Mouse (Mus musculus) MN1 (cell line): ENCODE results near the gene Rfx1.

Source experiments
- DNase-seq: peaks from one replicate; pipeline ENCODE4 v3.0.0-alpha.2; 2016; ENCODE audit warnings: low spot score

The Rfx1 gene

GRCm38 (mm10) chr8:84090585-84090984 lies 24.0 kb downstream of the Rfx1 start:
- peak; percentile 45 for DNase-seq

DNA sequence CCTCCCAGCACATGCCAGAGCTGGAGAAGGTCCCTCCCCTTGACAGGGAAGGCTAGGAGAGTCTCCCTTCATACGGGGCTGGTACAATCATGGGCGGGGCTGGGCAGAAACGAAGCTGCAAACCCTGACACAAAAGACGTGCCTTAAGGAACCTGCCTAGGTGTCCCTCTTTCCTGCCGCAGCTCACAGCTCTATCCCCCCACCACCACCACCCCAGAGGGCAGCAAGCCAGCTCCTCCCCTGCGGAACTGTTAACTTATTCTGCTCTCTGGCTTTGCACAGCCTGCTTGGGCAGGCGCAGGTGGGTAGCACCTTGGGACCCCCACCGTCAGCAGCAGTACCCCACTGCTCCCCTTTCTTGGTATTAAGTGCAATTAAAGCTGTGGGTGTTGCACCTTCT lies 29.4 kb downstream of the Rfx1 start:
- no peak for DNase-seq

DNA sequence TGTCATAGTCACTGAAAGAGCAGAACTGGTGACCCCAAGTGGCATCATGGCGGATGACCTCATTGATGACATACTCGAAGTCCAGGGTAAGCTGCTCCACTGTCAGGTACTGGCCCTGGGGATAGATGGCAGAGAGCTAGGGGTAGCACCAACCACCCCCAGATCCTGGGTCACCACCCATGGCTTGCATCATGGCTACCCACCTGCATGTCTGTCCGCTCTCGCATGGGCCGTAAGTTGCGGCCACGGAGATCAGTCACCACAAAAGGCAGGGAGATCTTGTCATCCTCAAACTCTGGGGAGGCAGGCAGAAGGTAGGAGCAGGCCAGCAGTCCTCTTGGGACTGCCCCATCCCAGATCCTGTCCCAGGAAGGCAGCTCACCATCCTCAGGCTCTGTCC lies 31.7 kb downstream of the Rfx1 start:
- no peak for DNase-seq

DNA sequence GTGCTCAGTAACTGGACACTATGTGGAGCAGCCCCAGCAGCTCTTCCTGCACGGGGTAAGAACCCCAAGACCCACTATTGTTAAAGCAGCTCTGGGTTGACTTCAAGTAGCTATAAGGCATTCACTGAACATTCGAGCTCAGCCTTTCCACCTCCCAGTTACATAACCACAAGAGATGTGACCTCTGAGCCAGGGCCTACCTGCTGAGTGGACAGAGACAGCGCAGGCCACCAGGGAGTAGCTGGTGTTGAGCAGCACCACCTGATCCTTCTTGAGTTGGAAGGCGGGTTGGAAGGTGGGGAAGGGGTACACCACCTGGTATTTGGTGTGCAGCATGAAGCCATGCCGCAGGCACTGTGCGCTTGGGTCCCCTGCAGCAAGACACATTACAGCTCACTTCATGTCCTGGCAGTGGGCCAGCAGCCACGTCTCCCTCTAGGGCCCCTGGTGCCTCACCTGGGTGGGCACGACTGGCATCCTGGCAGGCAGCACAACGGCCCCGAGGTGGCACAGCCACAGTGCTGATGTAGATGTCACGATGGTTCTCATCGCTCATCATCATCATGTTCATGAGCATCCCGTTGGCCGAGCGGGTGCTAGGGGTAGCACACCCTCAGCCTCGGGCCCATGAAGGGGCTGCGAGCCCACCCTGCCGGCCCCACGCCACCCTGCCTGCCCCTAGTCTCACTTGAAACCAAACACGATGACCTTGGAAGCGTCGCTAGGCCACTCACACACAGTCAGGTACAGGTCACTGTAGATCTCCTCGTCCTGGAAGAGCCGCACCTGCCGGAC lies 35.0 kb downstream of the Rfx1 start:
- DNase-seq, result no peak

GRCm38 (mm10) chr8:84103601-84104000 lies 37.0 kb downstream of the Rfx1 start:
- DNase-seq, result peak; percentile 77

GRCm38 (mm10) chr8:84104221-84104620 lies 37.6 kb downstream of the Rfx1 start:
- peak; percentile 90 for DNase-seq

- peak; percentile 100 for DNase-seq
Observed at GRCm38 (mm10) chr8:84104697-84105609, 38.3 kb downstream of the Rfx1 start, which contains the start of gene Dcaf15. Dcaf15 (minus strand) TSS chr8:84104768.

DNA sequence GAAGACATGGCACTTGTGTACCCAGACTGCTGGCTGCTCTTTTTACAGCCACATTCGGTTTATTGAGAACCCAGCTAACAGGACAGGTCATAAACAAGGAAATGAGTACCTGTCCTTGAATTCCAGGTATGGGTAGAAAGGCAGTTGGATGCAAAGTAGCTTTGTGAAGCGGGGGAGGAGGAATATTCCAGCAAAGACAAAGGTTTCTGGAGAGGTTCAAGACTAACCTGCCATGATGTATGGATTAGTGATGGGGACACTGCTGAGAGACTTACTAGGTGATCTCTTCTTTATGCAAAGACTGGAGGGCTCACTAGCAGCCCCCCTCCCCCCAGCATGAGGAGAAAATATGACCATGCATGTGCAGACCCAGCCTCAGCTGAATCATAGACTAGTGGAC lies 39.0 kb downstream of the Rfx1 start:
- no peak for DNase-seq

GRCm38 (mm10) chr8:84106216-84107040 lies 39.8 kb downstream of the Rfx1 start:
- no peak for DNase-seq

- DNase-seq, result no peak
Observed at GRCm38 (mm10) chr8:84115646-84116045, 49.0 kb downstream of the Rfx1 start.

- no peak for DNase-seq
Observed at GRCm38 (mm10) chr8:84122151-84122550, 55.5 kb downstream of the Rfx1 start.

DNA sequence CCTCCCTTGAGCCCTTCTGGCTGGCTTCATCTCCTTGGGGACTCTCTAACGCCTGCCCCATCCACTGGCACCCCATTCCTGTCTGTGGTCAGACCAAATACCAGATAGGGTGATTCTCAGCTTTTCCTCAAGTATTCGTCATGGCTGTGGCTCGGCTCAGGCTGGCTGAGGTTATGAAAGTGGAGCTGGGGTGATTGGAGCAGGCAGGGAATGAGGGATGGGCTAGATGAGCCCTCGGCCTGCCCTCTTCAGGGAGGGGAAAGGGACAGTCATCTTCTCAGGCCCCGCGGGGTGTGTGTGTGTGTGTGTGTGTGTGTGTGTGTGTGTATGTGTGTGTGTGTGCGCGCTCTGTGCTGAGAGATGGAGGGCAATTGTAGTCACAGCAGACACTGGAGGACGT lies 59.0 kb downstream of the Rfx1 start, which contains the start of gene Podnl1:
Gene Podnl1 (plus strand): TSS at position 334 of the 400 bp plus-strand sequence.
- peak; percentile 69 for DNase-seq

DNA sequence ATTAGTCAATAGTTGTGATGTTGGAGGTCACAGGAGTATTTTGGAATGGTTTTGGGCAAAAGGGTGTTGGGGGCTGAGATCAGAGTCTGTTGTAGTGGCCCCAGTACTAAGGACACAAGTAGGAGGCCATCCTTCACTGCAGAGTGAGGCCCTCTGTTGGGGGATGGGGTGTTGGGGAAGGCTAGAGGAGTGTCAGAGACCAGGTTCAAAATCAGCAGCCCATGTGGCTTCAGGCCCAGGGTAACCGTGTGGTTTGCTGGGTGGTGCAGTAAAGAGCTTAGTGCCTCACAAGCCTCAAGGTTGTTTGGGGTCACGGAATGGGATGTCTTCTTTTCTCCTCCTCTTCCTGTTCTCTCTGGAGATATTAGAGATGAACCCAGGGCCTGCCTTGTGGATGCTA lies 60.1 kb downstream of the Rfx1 start:
- DNase-seq, result no peak

- DNase-seq, result no peak
Observed at GRCm38 (mm10) chr8:84127202-84127901, 60.7 kb downstream of the Rfx1 start.

- no peak for DNase-seq
Observed at GRCm38 (mm10) chr8:84128277-84128676, 61.6 kb downstream of the Rfx1 start.

GRCm38 (mm10) chr8:84130806-84131205 lies 64.2 kb downstream of the Rfx1 start:
- no peak for DNase-seq

- DNase-seq, result no peak
Observed at GRCm38 (mm10) chr8:84132225-84132624, 65.6 kb downstream of the Rfx1 start.

GRCm38 (mm10) chr8:84137848-84138247 lies 71.2 kb downstream of the Rfx1 start:
- DNase-seq, result no peak

DNA sequence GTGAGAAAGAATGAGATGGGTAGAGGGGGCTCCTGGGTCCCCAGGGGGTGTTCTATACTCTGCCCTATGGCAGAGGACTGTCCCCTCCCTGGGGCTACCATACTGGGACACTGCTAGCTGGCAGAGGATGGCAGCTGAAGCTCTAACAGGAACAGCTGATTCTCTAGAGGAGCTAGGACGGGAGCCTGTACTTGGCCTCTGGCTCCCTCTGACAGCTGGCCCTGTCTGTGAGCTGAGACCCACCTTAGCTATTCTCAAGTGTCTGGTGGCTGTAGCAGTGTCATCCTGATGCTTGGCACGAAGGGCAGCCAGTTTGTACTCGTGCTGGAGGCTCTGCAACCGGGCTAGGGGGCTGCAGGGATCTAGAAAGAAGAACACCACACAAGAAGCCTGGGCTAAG lies 74.2 kb downstream of the Rfx1 start:
- DNase-seq, result no peak

DNA sequence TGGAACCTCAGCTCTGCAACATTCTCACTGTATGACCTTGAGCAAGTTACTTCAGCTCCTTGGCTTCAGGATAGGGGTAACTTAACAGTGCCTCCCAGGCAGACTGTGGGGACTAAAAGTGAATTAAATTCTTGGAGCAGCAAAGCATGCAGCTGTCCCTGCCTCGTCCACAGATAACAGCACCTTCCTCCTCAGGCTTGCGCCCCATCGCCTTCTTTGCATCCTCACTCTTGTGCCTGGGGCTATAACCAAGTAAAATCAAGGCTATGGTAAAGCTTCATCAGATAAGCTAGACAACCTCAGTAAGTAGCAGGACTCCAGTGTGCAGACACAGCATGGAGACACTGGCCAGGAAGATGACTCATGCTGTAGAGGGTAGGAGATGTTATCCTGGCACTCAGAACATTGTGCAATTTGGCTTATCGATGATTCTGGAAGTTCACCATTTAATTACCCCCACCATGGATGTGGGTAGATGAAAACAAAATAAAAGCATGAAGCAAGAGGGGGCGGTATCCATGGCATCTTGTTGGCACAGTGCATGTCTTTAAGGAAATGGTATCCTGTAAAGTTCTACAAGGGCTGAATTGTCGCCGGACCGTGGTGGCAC lies 78.1 kb downstream of the Rfx1 start:
- DNase-seq, result peak; percentile 90
